Mouse (Mus musculus) MEL (cell line): ENCODE measurements around the gene Polr3b. TPM values are rescaled to one million over a fixed set of nuclear protein-coding genes. Genes with fewer than 3 reads are reported as not detected.

Source experiments
- DNase-seq: peaks from one replicate; pipeline ENCODE4 v3.0.0; 2011; ENCODE audit warnings: low read depth, low spot score
- H3K27ac ChIP-seq: 2 replicates; pipeline ENCODE4 v1.5.1; 2012; ENCODE audit warnings: low read depth, mild to moderate bottlenecking, control low read depth, low read length, moderate library complexity; ENCODE audit not compliant: control insufficient read depth
- H3K27me3 ChIP-seq, 2 experiments: fragments of 150-350 bp in 1 of 2; sonication (generic) in 1 of 2; 2 replicates each; pipeline ENCODE4 v1.6.1; 2012; ENCODE audit warnings: low read length in 2 of 2, mild to moderate bottlenecking in 2 of 2, improper control_type of control experiment in 1 of 2, moderate library complexity in 1 of 2; ENCODE audit not compliant: insufficient read depth in 2 of 2, control insufficient read depth in 1 of 2
- H3K36me3 ChIP-seq, 2 experiments: 2 replicates each; pipeline ENCODE4 v1.6.1; 2012 to 2014; ENCODE audit warnings: low read length in 2 of 2, improper control_type of control experiment in 1 of 2, inconsistent platforms in 1 of 2, mild to moderate bottlenecking in 1 of 2; ENCODE audit not compliant: insufficient read depth in 2 of 2, control insufficient read depth in 1 of 2
- H3K4me1 ChIP-seq, 2 experiments: fragments of 150-350 bp in 1 of 2; sonication (generic) in 1 of 2; 2 replicates each; pipeline ENCODE4 v1.6.1; 2012; ENCODE audit warnings: low read length in 2 of 2, improper control_type of control experiment in 1 of 2, mild to moderate bottlenecking in 1 of 2; ENCODE audit not compliant: insufficient read depth in 2 of 2, control insufficient read depth in 1 of 2
- H3K4me3 ChIP-seq, 2 experiments: fragments of 150-350 bp in 1 of 2; sonication (generic) in 1 of 2; 2 replicates each; pipeline ENCODE4 v1.5.1; 2012; ENCODE audit warnings: low read depth in 2 of 2, low read length in 2 of 2, mild to moderate bottlenecking in 2 of 2, moderate library complexity in 2 of 2, control low read depth in 1 of 2, improper control_type of control experiment in 1 of 2; ENCODE audit not compliant: control insufficient read depth in 1 of 2, insufficient read depth in 1 of 2
- H3K79me2 ChIP-seq: 2 replicates; pipeline ENCODE4 v1.6.1; 2012; ENCODE audit warnings: mild to moderate bottlenecking, low read length, moderate library complexity; ENCODE audit not compliant: control insufficient read depth, poor library complexity, insufficient read depth
- H3K9ac ChIP-seq: 2 replicates; pipeline ENCODE4 v1.6.1; 2012; ENCODE audit warnings: low read depth, mild to moderate bottlenecking, control low read depth, low read length, moderate library complexity; ENCODE audit not compliant: control insufficient read depth, poor library complexity, severe bottlenecking
- H3K9me3 ChIP-seq: fragments of 150-350 bp; sonication (generic); replicated peaks from 2 replicates; pipeline ENCODE4 v1.6.1; 2012; ENCODE audit warnings: mild to moderate bottlenecking, low read length, improper control_type of control experiment, moderate library complexity; ENCODE audit not compliant: insufficient read depth
- CHD1 ChIP-seq: IDR thresholded peaks from 2 replicates; pipeline ENCODE4 v1.6.1; 2012; ENCODE audit warnings: low read depth, mild to moderate bottlenecking, inconsistent platforms, low read length, improper control_type of control experiment
- CHD2 ChIP-seq: IDR thresholded peaks from 2 replicates; pipeline ENCODE4 v1.6.1; 2011; ENCODE audit warnings: low read length, improper control_type of control experiment
- CTCF ChIP-seq, 3 experiments: IDR thresholded peaks in 2 of 3; conservative IDR thresholded peaks in 1 of 3; 2 replicates each; pipeline ENCODE4 v1.5.1; 2011 to 2012; ENCODE audit warnings: low read length in 3 of 3, low read depth in 2 of 3, mild to moderate bottlenecking in 2 of 3, improper control_type of control experiment in 1 of 3, inconsistent platforms in 1 of 3, mixed read lengths in 1 of 3, moderate library complexity in 1 of 3; ENCODE audit not compliant: control insufficient read depth in 1 of 3, insufficient read depth in 1 of 3, poor library complexity in 1 of 3, severe bottlenecking in 1 of 3
- E2F4 ChIP-seq: IDR thresholded peaks from 2 replicates; pipeline ENCODE4 v1.6.1; 2011; ENCODE audit warnings: low read depth, low read length, improper control_type of control experiment, borderline replicate concordance
- ELF1 ChIP-seq: IDR thresholded peaks from 2 replicates; pipeline ENCODE4 v1.6.1; 2014; ENCODE audit warnings: low read depth, mild to moderate bottlenecking, inconsistent platforms, low read length, improper control_type of control experiment, moderate library complexity
- EP300 ChIP-seq, 2 experiments: IDR thresholded peaks; 2 replicates each; pipeline ENCODE4 v1.6.1; 2011; ENCODE audit warnings: improper control_type of control experiment in 2 of 2, low read length in 2 of 2, low read depth in 1 of 2, mild to moderate bottlenecking in 1 of 2
- GATA1 ChIP-seq: IDR thresholded peaks from 2 replicates; pipeline ENCODE4 v1.6.1; 2011; ENCODE audit warnings: low read depth, low read length, improper control_type of control experiment
- KAT2A ChIP-seq: conservative IDR thresholded peaks from 2 replicates; pipeline ENCODE4 v1.6.1; 2012; ENCODE audit warnings: low read depth, low read length, improper control_type of control experiment, inconsistent platforms
- MAFK ChIP-seq: IDR thresholded peaks from 2 replicates; pipeline ENCODE4 v1.6.1; 2011; ENCODE audit warnings: low read depth, mild to moderate bottlenecking, low read length, improper control_type of control experiment, borderline replicate concordance
- MAZ ChIP-seq: IDR thresholded peaks from 2 replicates; pipeline ENCODE4 v1.6.1; 2012; ENCODE audit warnings: low read depth, mild to moderate bottlenecking, inconsistent platforms, low read length, improper control_type of control experiment
- MYB ChIP-seq: IDR thresholded peaks from 2 replicates; pipeline ENCODE4 v1.6.1; 2011; ENCODE audit warnings: mild to moderate bottlenecking, low read depth, low read length, improper control_type of control experiment
- POLR2A ChIP-seq, 2 experiments: IDR thresholded peaks; 2 replicates each; pipeline ENCODE4 v1.6.1; 2011 to 2012; ENCODE audit warnings: low read length in 2 of 2, mild to moderate bottlenecking in 2 of 2, control low read depth in 1 of 2, improper control_type of control experiment in 1 of 2, low read depth in 1 of 2, moderate library complexity in 1 of 2; ENCODE audit not compliant: control insufficient read depth in 1 of 2, insufficient read depth in 1 of 2, poor library complexity in 1 of 2
- POLR2AphosphoS5 ChIP-seq: IDR thresholded peaks from 2 replicates; pipeline ENCODE4 v1.6.1; 2012; ENCODE audit warnings: low read depth, borderline replicate concordance, mild to moderate bottlenecking, inconsistent platforms, low read length, moderate library complexity, mixed read lengths
- RAD21 ChIP-seq: IDR thresholded peaks from 2 replicates; pipeline ENCODE4 v1.6.1; 2011; ENCODE audit warnings: mild to moderate bottlenecking, low read depth, low read length, improper control_type of control experiment
- RCOR1 ChIP-seq: IDR thresholded peaks from 2 replicates; pipeline ENCODE4 v1.6.1; 2012; ENCODE audit warnings: low read depth, mild to moderate bottlenecking, inconsistent platforms, low read length, improper control_type of control experiment
- SIN3A ChIP-seq: IDR thresholded peaks from 2 replicates; pipeline ENCODE4 v1.6.1; 2012; ENCODE audit warnings: low read length, improper control_type of control experiment, inconsistent platforms
- SMC3 ChIP-seq: IDR thresholded peaks from 2 replicates; pipeline ENCODE4 v1.6.1; 2011; ENCODE audit warnings: low read depth, low read length, improper control_type of control experiment
- TCF12 ChIP-seq: IDR thresholded peaks from 2 replicates; pipeline ENCODE4 v1.6.1; 2014; ENCODE audit warnings: low read depth, mild to moderate bottlenecking, inconsistent platforms, low read length, improper control_type of control experiment, moderate library complexity
- ZC3H11A ChIP-seq: IDR thresholded peaks from 2 replicates; pipeline ENCODE4 v1.6.1; 2012; ENCODE audit warnings: low read depth, mild to moderate bottlenecking, inconsistent platforms, low read length, improper control_type of control experiment
- ZKSCAN1 ChIP-seq: IDR thresholded peaks from 2 replicates; pipeline ENCODE4 v1.6.1; 2012; ENCODE audit warnings: low read depth, mild to moderate bottlenecking, inconsistent platforms, low read length, improper control_type of control experiment, moderate library complexity
- ZMIZ1 ChIP-seq: IDR thresholded peaks from 2 replicates; pipeline ENCODE4 v1.6.1; 2012; ENCODE audit warnings: low read depth, mild to moderate bottlenecking, inconsistent platforms, low read length, improper control_type of control experiment, moderate library complexity
- polyA plus RNA-seq, 2 experiments: library from polyadenylated mRNA; stranded (reverse) in 1 of 2; unstranded in 1 of 2; fragments of >175 nt in 1 of 2; fragments of >200 nt in 1 of 2; gene quantifications; 2 replicates each; pipeline versions ENCODE4 v1.2.1 to v1.2.4; 2012; ENCODE audit warnings: low replicate concordance in 2 of 2, low read depth in 1 of 2; ENCODE audit not compliant: insufficient read length in 2 of 2, insufficient read depth in 1 of 2, missing spikeins in 1 of 2
- total RNA-seq: library from RNA; depleted of rRNA; stranded (reverse); fragments of 300-350 nt; gene quantifications from 2 replicates; pipeline ENCODE4 v1.2.3, GENCODE M21; 2012

Polr3b gene
- total and polyA plus RNA-seq, 3 experiments = 19.8 to 24.2 TPM; not detected in 1

DNA sequence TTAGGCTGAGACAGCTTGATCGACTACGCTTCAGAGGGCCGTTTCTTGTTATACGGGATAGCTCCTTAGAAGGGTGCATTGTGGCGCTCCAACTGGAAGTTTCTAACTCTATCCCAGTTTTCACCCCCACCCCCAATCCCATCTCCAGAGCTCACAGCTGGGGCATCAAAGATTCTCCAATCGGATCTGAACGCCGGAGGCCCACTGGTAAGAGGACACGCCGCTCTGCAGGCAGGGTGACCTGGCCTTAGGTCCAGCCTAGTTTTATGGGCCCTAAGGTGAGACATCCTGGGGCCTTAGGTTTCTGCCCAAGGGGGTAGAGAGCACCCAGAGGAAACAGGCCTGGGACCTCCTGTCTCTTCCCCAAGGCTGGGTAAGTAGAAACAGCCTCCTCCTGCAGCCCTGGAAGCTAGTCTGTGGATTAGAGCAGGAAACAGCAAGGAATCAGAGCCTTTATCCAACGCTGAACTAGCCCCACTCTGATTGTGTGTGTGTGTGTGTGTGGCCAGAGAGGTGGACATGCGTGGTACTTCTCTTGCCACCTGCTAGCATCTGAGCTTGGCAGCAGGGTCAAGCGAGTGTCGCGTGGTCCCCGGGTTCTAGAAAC is 137.5 kb downstream of the Polr3b start:
- DNase-seq = no peak

DNA sequence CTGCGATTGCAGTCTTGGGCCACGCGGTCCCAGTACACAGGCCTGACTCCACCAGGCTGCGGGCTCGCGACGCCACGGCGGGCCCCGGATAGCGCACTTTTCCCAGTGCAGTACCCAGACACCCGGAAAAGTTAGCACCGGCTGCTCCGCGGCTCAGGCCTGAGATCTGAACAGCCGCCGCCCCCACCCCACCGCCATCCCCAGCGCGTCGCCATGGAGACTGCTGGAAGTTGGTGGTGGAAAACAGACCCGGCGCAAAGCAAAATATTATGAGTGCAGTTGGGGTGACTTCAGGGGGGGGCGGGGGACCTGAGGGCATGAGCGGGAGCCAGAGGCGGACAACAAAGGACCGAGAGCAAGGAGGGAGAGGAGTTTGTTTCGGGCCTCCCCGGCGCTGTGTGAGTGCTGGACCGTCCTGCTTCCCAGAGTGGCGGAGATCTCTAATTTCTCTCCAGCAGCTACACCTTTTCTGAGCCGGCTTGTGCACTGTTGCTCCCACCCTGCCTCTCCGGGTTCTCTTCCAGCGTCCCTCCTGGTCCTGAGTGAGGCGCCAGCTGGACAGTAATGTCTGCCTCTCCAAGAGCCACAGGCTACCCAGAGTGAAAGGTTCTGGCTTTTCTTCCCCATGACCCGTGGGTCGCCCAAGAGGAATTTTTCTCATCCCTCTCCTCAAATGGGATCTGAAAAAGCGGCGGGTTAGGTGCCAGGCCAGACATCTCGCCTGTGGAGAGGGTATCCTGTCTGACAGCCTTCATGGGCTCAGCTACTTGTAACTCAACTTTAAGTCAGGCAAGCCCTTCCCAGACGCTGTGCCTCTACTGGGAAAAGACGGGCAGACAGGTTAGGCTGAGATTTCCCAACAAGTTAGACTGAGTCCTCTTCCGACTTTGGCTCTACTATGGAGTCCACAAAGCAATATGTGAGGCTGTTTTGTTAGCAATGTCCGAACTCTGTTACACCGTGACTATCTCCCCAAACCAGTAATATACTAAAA is 138.3 kb downstream of the Polr3b start:
- Histone ChIP-seq H3K9me3 (no peaks in the 10 kb centered on the region), H3K27me3 (peaks cover 0 to 3% of the 10 kb centered on the region in 2 experiments; a peak in 1 of 4 replicates)
- TF ChIP-seq RCOR1 = no peak
- no peak for TF ChIP-seq GATA1
- TF ChIP-seq EP300 (IDR thresholded peaks at IDR 0.05; ENCODE audit: low read depth in 1 of 2, low read length in 2 of 2) = no peak
- TF ChIP-seq MAFK = no peak
- TF ChIP-seq, all 39 proteins: peak for 0
- no peaks in the 10 kb centered on the region for H3K4me1 ChIP-seq
- no peaks in the 10 kb centered on the region for H3K79me2 ChIP-seq
- no peaks in the 10 kb centered on the region for H3K36me3 ChIP-seq
- H3K4me3 ChIP-seq = no peak overlapping the region
- H3K9ac ChIP-seq = no peak overlapping the region
- no peak overlapping the region for H3K27ac ChIP-seq
- no peak for DNase-seq

More for the DNA sequence above, 137.5 kb downstream of the Polr3b start:
- peaks cover 0 to 3% of the 10 kb centered on the region in 2 experiments; a peak in 1 of 4 replicates for H3K27me3 ChIP-seq
- no peak for TF ChIP-seq SMC3
- TF ChIP-seq RCOR1 = no peak
- TF ChIP-seq CHD1 = no peak
- TF ChIP-seq ZMIZ1 = no peak
- no peak for TF ChIP-seq TCF12
- no peak for TF ChIP-seq RAD21
- no peak for TF ChIP-seq EP300 (IDR thresholded peaks at IDR 0.05; ENCODE audit: low read depth in 1 of 2, low read length in 2 of 2)
- TF ChIP-seq E2F4 = no peak
- TF ChIP-seq ELF1 = no peak
- no peak for TF ChIP-seq KAT2A
- TF ChIP-seq SIN3A = no peak
- TF ChIP-seq ZKSCAN1 = no peak
- TF ChIP-seq ZC3H11A = no peak
- no peak for TF ChIP-seq MAZ
- no peak for TF ChIP-seq POLR2A (IDR thresholded peaks at IDR 0.05; ENCODE audit: control insufficient read depth in 1 of 2, insufficient read depth in 1 of 2, low read depth in 1 of 2, low read length in 2 of 2, poor library complexity in 1 of 2)
- TF ChIP-seq CHD2 = no peak
- no peak for TF ChIP-seq POLR2AphosphoS5
- no peak for TF ChIP-seq MYB
- TF ChIP-seq MAFK = no peak
- no peak for TF ChIP-seq CTCF (IDR thresholded peaks at IDR 0.05 in 2 of 3, conservative IDR thresholded peaks at IDR 0.05 in 1 of 3; ENCODE audit: control insufficient read depth in 1 of 3, insufficient read depth in 1 of 3, low read depth in 2 of 3, low read length in 3 of 3, poor library complexity in 1 of 3, severe bottlenecking in 1 of 3)
- TF ChIP-seq, all 39 proteins: peak for 0
- H3K27ac ChIP-seq = no peak overlapping the region
- no peaks in the 10 kb centered on the region for H3K79me2 ChIP-seq
- no peaks in the 10 kb centered on the region for H3K4me1 ChIP-seq
- no peaks in the 10 kb centered on the region for H3K36me3 ChIP-seq
- H3K9me3 ChIP-seq = no peaks in the 10 kb centered on the region
- H3K4me3 ChIP-seq = no peak overlapping the region
- no peak overlapping the region for H3K9ac ChIP-seq
